Mouse (Mus musculus): ENCODE data around the gene Olfr53. TPM values are rescaled to one million over a fixed set of nuclear protein-coding genes. Genes with fewer than 3 reads are reported as not detected.

The Olfr53 gene
- not detected in 2 replicates for polyA plus RNA-seq (2015; fragmentation: Nextera tagmentation; extraction: Ambion mirVana)

DNA sequence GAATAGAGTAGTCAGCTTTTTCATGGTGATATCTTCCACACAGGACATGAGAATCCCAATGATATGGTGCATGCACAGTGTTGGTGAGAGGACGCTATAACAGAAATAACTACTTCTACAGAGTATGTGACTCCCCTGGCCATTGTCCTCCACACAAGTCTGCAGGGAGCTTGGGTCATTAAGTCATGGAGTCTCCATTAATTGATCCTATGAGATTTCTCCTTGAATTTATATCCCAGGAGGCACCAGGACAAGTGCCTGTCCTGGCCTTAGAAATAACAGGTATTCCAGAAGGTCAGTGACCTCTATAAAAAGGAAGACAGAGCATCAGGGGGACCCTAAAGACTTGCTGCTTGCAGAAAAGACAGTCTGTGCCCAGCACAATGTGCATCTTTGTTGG is at the start of gene Olfr53:
TSS of gene Olfr53 (plus strand) at position 301 of the 400 bp plus-strand sequence.

DNA sequence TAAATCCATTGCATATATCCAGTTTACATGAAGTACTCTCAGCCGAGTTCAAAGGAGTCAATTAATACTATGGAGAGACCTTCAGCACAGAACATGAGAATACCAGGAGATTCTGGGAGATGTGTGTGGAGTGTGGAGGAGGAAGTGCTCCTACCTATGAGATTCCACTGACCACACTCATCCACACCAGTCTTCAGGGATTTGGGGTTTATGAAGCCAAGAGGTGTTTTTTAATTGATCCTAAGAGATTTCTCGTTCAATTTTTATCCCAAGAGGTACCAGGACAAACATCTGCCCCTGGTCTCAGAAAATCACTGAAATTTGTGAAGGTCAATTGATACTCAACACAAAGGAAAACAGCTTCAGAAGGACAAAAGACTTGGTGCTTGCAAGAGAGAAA is 45.3 kb upstream of the Olfr53 start, which contains the start of gene Olfr46:
TSS of gene Olfr46 (plus strand) at position 301 of the 400 bp plus-strand sequence.

DNA sequence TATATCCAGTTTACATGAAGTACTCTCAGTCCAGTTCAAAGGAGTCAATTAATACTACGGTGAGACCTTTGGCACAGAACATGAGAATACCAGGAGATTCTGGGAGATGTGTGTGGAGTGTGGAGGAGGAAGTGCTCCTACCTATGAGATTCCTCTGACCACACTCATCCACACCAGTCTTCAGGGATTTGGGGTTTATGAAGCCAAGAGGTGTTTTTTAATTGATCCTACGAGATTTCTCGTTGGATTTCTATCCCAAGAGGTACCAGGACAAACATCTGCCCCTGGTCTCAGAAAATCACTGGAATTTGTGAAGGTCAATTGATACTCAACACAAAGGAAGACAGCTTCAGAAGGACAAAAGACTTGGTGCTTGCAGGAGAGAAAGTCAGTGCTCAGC is 17.6 kb upstream of the Olfr53 start, which contains the start of gene Olfr61:
TSS of gene Olfr61 (plus strand) at position 301 of the 400 bp plus-strand sequence.

DNA sequence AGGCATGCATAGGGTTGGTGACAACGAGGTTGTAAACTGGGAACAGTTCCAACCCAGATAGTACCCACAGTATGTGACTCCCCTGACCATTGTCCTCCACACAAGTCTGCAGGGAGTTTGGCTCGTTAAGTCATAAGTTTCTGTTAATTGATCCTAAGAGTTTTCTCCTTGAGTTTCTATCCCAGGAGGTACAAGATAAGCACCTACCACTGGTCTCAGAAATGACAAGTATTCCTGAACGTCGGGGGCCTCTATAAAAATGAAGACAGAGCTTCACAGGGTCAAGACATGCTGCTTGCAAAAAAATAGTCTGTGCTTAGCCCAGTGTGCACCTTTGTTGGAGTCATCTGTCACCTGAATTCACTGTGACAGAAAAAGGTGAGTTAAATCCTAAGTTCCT is 13.4 kb downstream of the Olfr53 start, which contains the start of gene Olfr539:
TSS of gene Olfr539 (plus strand) at position 301 of the 400 bp plus-strand sequence.

DNA sequence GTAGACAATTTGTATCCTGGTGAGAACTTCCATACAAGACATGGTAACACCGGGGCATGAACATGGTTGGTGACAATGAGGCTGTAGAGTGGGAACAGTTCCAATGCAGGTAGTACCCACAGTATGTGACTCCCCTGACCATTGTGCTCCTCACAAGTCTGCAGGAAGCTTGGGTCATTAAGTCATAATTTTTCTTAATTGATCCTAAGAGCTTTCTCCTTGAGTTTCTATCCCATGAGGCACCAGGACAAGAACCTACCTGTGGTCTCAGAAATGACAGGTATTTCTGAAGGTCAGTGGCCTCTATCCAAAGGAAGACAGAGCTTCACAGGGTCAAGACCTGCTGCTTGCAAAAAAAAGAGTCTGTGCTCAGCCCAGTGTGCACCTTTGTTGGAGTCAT is 35.4 kb downstream of the Olfr53 start, which contains the start of gene Olfr45:
TSS of gene Olfr45 (plus strand) at position 301 of the 400 bp plus-strand sequence.

DNA sequence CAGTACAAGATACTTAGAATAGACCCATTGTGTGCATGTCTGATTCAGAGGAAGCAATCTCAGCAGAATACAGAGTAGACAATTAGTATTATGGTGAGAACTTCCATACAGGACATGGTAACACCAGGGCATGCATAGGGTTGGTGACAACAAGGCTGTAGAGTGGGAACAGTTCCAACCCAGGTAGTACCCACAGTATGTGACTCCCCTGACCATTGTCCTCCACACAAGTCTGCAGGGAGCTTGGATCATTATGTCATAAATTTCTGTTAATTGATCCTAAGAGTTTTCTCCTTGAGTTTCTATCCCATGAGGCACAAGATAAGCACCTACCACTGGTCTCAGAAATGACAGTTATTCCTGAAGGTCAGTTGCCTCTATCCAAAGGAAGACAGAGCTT is 50.7 kb downstream of the Olfr53 start, which contains the start of gene Olfr541:
TSS of gene Olfr541 (plus strand) at position 301 of the 400 bp plus-strand sequence.

Other genes with a start within 250 kb of the Olfr53 start
- not detected in 2 replicates for gene Olfr531, start 243.5 kb upstream of the Olfr53 start, polyA plus RNA-seq (2015; fragmentation: Nextera tagmentation; extraction: Ambion mirVana)
- not detected in 2 replicates for gene Olfr532, start 224.8 kb upstream of the Olfr53 start, polyA plus RNA-seq (2015; fragmentation: Nextera tagmentation; extraction: Ambion mirVana)
- not detected in 2 replicates for gene Olfr533, start 183.1 kb upstream of the Olfr53 start, polyA plus RNA-seq (2015; fragmentation: Nextera tagmentation; extraction: Ambion mirVana)
- gene Olfr535, start 162.2 kb upstream of the Olfr53 start, polyA plus RNA-seq (2015; fragmentation: Nextera tagmentation; extraction: Ambion mirVana): not detected in 2 replicates
- not detected in 2 replicates for gene Olfr536, start 139.1 kb upstream of the Olfr53 start, polyA plus RNA-seq (2015; fragmentation: Nextera tagmentation; extraction: Ambion mirVana)
- gene Olfr538, start 78.6 kb upstream of the Olfr53 start, polyA plus RNA-seq (2015; fragmentation: Nextera tagmentation; extraction: Ambion mirVana): not detected in 2 replicates
- gene Olfr46, start 45.2 kb upstream of the Olfr53 start, polyA plus RNA-seq (2015; fragmentation: Nextera tagmentation; extraction: Ambion mirVana): not detected in 2 replicates
- not detected in 2 replicates for gene Olfr61, start 17.5 kb upstream of the Olfr53 start, polyA plus RNA-seq (2015; fragmentation: Nextera tagmentation; extraction: Ambion mirVana)
- gene Olfr539, start 13.5 kb downstream of the Olfr53 start, polyA plus RNA-seq (2015; fragmentation: Nextera tagmentation; extraction: Ambion mirVana): not detected in 2 replicates
- not detected in 2 replicates for gene Olfr45, start 35.5 kb downstream of the Olfr53 start, polyA plus RNA-seq (2015; fragmentation: Nextera tagmentation; extraction: Ambion mirVana)
- not detected in 2 replicates for gene Olfr541, start 50.8 kb downstream of the Olfr53 start, polyA plus RNA-seq (2015; fragmentation: Nextera tagmentation; extraction: Ambion mirVana)
- gene Cyp2e1, start 117.3 kb downstream of the Olfr53 start, polyA plus RNA-seq (2015; fragmentation: Nextera tagmentation; extraction: Ambion mirVana): 12.7 and 27.0 TPM in 2 replicates
- 0.12 and 0.17 TPM in 2 replicates for gene Syce1, start 141.4 kb downstream of the Olfr53 start, polyA plus RNA-seq (2015; fragmentation: Nextera tagmentation; extraction: Ambion mirVana)
- 5.0 and 6.4 TPM in 2 replicates for gene Zfp941, start 175.7 kb downstream of the Olfr53 start, polyA plus RNA-seq (2015; fragmentation: Nextera tagmentation; extraction: Ambion mirVana)
- 7.2 and 14.5 TPM in 2 replicates for gene Urah, start 188.6 kb downstream of the Olfr53 start, polyA plus RNA-seq (2015; fragmentation: Nextera tagmentation; extraction: Ambion mirVana)
- 0.52 TPM in 1 of 2 replicates, not detected in the other for gene Scgb1c1, start 199.1 kb downstream of the Olfr53 start, polyA plus RNA-seq (2015; fragmentation: Nextera tagmentation; extraction: Ambion mirVana)
- gene Odf3, start 201.4 kb downstream of the Olfr53 start, polyA plus RNA-seq (2015; fragmentation: Nextera tagmentation; extraction: Ambion mirVana): 0.22 and 0.55 TPM in 2 replicates
- 0.25 TPM in 1 of 2 replicates, not detected in the other for gene Gm45785, start 209.9 kb downstream of the Olfr53 start, polyA plus RNA-seq (2015; fragmentation: Nextera tagmentation; extraction: Ambion mirVana)
- gene Ric8a, start 210.5 kb downstream of the Olfr53 start, polyA plus RNA-seq (2015; fragmentation: Nextera tagmentation; extraction: Ambion mirVana): 62.1 and 64.0 TPM in 2 replicates
- gene Bet1l, start 211.1 kb downstream of the Olfr53 start, polyA plus RNA-seq (2015; fragmentation: Nextera tagmentation; extraction: Ambion mirVana): 82.4 and 86.6 TPM in 2 replicates
- gene Psmd13, start 235.5 kb downstream of the Olfr53 start, polyA plus RNA-seq (2015; fragmentation: Nextera tagmentation; extraction: Ambion mirVana): 197 and 202 TPM in 2 replicates
- 41.8 and 43.2 TPM in 2 replicates for gene Sirt3, start 235.9 kb downstream of the Olfr53 start, polyA plus RNA-seq (2015; fragmentation: Nextera tagmentation; extraction: Ambion mirVana)